In genomic region chr15:102945185-102946077, GRCm38 (mm10) we compare ENCODE assay signal across 1 mouse cellular context.
TF ChIP-seq lines count a peak whose summit lies in the region.

No protein-coding gene starts in this region.

TF ChIP-seq in C2C12, 6 proteins besides CTCF, POLR2A, EP300 and RAD21:
- TF ChIP-seq FOSL1 (IDR thresholded peaks at IDR 0.05; ENCODE audit: insufficient read depth, low read length, poor library complexity, severe bottlenecking): no peak
- TF ChIP-seq MAX (IDR thresholded peaks at IDR 0.05): no peak
- TF ChIP-seq MYOG (IDR thresholded peaks at IDR 0.05; ENCODE audit: control insufficient read depth, extremely low read depth, insufficient read length): no peak
- TF ChIP-seq CEBPB (IDR thresholded peaks at IDR 0.05; ENCODE audit: low read depth): no peak
- no peak for TF ChIP-seq MYOD1 (IDR thresholded peaks at IDR 0.05; ENCODE audit: control insufficient read depth, insufficient read length, low read depth)
- TF ChIP-seq USF1 (IDR thresholded peaks at IDR 0.05; ENCODE audit: low read depth): no peak
